Mouse (Mus musculus) spleen, adult 2 months (tissue): ENCODE data around the gene Lrrc41.

Experiments
- CTCF ChIP-seq: fragments of 200-500 bp; IDR thresholded peaks from 2 replicates; pipeline ENCODE4 v1.5.1; 2011; ENCODE audit warnings: mild to moderate bottlenecking, inconsistent platforms; ENCODE audit not compliant: insufficient read depth, insufficient read length, insufficient replicate concordance; ENCODE audit errors: extremely low read depth
- POLR2A ChIP-seq: fragments of 200-500 bp; IDR thresholded peaks from 2 replicates; pipeline ENCODE4 v1.6.1; 2011; ENCODE audit warnings: low read depth, low read length, inconsistent platforms

DNA sequence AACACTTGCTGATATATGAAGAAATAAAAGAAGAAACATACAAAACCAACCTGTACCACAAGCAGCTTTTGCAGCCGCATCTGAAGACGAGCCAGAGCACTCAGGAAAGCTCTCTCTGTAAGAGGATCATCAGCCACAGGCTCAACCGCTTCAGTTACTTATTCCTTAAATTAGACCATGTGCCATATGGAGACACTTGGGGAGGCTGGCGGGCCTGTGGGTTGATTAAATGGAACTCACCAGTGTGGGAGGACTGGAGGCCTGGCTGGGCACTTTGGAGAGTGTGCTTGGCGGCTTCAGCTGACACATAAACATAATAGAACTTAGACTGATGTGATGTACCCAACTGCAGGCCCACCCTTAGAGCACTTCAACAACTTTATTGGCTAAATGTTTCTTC is 41.7 kb upstream of the Lrrc41 start:
- no peak for TF ChIP-seq POLR2A
- no peak for TF ChIP-seq CTCF
